Mouse (Mus musculus): Measurements from ENCODE around the gene Gm21834. TPM values are rescaled to one million over a fixed set of nuclear protein-coding genes. Genes with fewer than 3 reads are reported as not detected.

Gm21834 gene
- polyA plus RNA-seq, 1 experiment: not detected

DNA sequence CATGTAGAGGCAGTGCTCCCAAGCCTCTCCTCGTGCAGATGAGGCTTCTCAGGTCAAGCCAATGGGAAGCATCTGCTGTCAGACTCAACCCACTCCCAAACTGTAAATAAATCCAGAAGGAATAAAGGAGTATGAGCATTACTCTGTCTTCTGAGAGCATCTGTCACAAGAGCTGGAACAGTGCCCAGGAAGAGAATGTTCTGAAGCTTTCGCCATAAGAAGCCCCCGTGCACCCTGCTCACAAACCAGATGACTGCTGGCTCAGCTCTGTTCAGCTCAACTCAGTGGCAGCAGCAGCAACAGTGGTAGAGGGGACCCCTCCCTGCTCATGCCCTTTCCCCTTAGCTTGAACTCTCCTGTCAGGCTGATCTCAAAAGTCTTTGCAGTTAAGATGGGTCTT lies 47.2 kb downstream of the Gm21834 start:
- 74% methylated on average over 3 of the region's 3 CpGs for WGBS
- TF ChIP-seq CTCF (IDR thresholded peaks at IDR 0.05; ENCODE audit: borderline replicate concordance, control insufficient read depth, extremely low read depth, insufficient read depth, low read length, poor library complexity): no peak
- no peak for TF ChIP-seq POLR2A (IDR thresholded peaks at IDR 0.05; ENCODE audit: control insufficient read depth, extremely low read depth, insufficient read depth, low read length, poor library complexity)
- Histone ChIP-seq H3K4me3 (ENCODE audit: control insufficient read depth, insufficient read depth, low read length) (no peak overlapping the region), H3K27me3 (ENCODE audit: control insufficient read depth, insufficient read depth, low read length) (no peaks in the 10 kb centered on the region), H3K27ac (ENCODE audit: control insufficient read depth, insufficient read depth, low read length) (no peak overlapping the region), H3K4me1 (replicated peaks; ENCODE audit: control insufficient read depth, insufficient read depth, low read length) (no peaks in the 10 kb centered on the region), H3K36me3 (ENCODE audit: control insufficient read depth, insufficient read depth, low read length) (no peaks in the 10 kb centered on the region)
- no peak for DNase-seq

Other genes starting within 250 kb of the Gm21834 start
- not detected in 2 replicates for gene Vmn2r120, start 196.7 kb downstream of the Gm21834 start, polyA plus RNA-seq (2012; rRNA removed)
- 0.03 TPM in 1 of 2 replicates, not detected in the other for gene Cntnap5c, start 27.4 kb upstream of the Gm21834 start, polyA plus RNA-seq (2012; rRNA removed)